Mouse (Mus musculus) heart, adult 2 months (tissue): ENCODE measurements around the gene Nipsnap3b. TPM values are rescaled to one million over a fixed set of nuclear protein-coding genes. Genes with fewer than 3 reads are reported as not detected.

Experiments
- DNase-seq, 2 experiments: peaks; one replicate each; pipeline ENCODE4 v3.0.0; 2021
- H3K27ac ChIP-seq: fragments of 200-600 bp; 2 replicates; pipeline ENCODE4 v1.8.1; 2022
- H3K27me3 ChIP-seq: fragments of 200-500 bp; 2 replicates; pipeline ENCODE4 v1.6.1; 2012; ENCODE audit warnings: mild to moderate bottlenecking, low read length, inconsistent platforms, mixed read lengths; ENCODE audit not compliant: control insufficient read depth, insufficient read depth
- H3K36me3 ChIP-seq: fragments of 200-500 bp; 2 replicates; pipeline ENCODE4 v1.6.1; 2012; ENCODE audit warnings: low read length, inconsistent platforms; ENCODE audit not compliant: control insufficient read depth, insufficient read depth
- H3K4me1 ChIP-seq: fragments of 200-500 bp; 2 replicates; pipeline ENCODE4 v1.6.1; 2011; ENCODE audit warnings: low read length; ENCODE audit not compliant: control insufficient read depth, insufficient read depth
- H3K4me3 ChIP-seq: fragments of 200-600 bp; 2 replicates; pipeline ENCODE4 v1.8.1; 2022
- H3K79me2 ChIP-seq: fragments of 200-500 bp; replicated peaks from 2 replicates; pipeline ENCODE4 v1.6.1; 2012; ENCODE audit warnings: mild to moderate bottlenecking, inconsistent platforms, low read length, moderate library complexity, mixed read lengths; ENCODE audit not compliant: control insufficient read depth, insufficient read depth
- H3K9ac ChIP-seq: fragments of 200-500 bp; 2 replicates; pipeline ENCODE4 v1.6.1; 2012; ENCODE audit warnings: low read depth, mild to moderate bottlenecking, control low read depth, inconsistent platforms, low read length, mixed read lengths
- CTCF ChIP-seq: fragments of 200-600 bp; IDR thresholded peaks from 2 replicates; pipeline ENCODE4 v1.8.1; 2022; ENCODE audit warnings: antibody characterized with exemption, mild to moderate bottlenecking, moderate library complexity
- EP300 ChIP-seq: fragments of 200-500 bp; IDR thresholded peaks from 2 replicates; pipeline ENCODE4 v1.6.1; 2011; ENCODE audit warnings: low read depth, low read length, control low read depth; ENCODE audit not compliant: insufficient read depth
- POLR2A ChIP-seq: fragments of 200-500 bp; IDR thresholded peaks from 2 replicates; pipeline ENCODE4 v1.6.1; 2011; ENCODE audit warnings: mild to moderate bottlenecking, low read depth, low read length, control low read depth; ENCODE audit not compliant: insufficient read depth
- WGBS: fragments of 180-500 bp; shearing (Covaris S2); methylation state at CpG from one replicate; pipeline ENCODE4 v1.1.7; 2018; 5-methylcytosine and 5-hydroxymethylcytosine counted together
- intact Hi-C: fragments of 180-260 bp; cut with DNase I; formaldehyde crosslinking; loops from one replicate; pipeline ENCODE4 v1.15.1; 2025
- polyA plus RNA-seq: library from polyadenylated mRNA; depleted of rRNA; stranded (reverse); fragments of >200 nt; gene quantifications from 2 replicates; pipeline ENCODE4 v1.2.3, GENCODE M21; 2012
- total RNA-seq, 2 experiments: library from RNA; stranded (reverse); gene quantifications; 2 replicates each; pipeline ENCODE4 v1.2.3; 2021

Nipsnap3b gene
- total and polyA plus RNA-seq, 3 experiments: 4.6 to 6.7 (median 5.3) TPM

DNA sequence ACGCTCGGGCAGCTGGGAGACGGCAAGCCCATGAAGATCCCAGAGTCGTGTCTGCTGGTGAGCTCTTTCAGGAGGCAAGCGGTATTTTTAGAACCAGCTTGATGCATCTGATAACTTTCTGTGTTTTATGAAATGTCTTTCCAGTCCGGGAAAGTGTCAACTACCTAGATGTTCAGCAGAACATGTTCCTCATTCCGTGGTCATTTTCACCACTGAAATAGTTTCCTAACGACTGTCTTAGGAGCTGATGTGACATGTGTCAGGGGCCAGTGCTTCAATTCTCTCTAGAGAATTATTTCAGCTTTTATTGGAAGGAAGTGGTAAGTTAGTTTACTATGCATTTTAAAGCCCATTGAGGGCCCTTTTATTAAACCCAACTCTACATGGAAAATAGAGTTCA is 11.5 kb upstream of the Nipsnap3b start:
- intact Hi-C loops: no loop called here
- Histone ChIP-seq H3K27ac (no peak overlapping the region), H3K79me2 (no peaks in the 10 kb centered on the region), H3K4me1 (no peaks in the 10 kb centered on the region), H3K27me3 (no peaks in the 10 kb centered on the region), H3K36me3 (no peaks in the 10 kb centered on the region), H3K9ac (no peak overlapping the region), H3K4me3 (no peak overlapping the region)
- no peak for TF ChIP-seq EP300
- no peak for TF ChIP-seq CTCF
- no peak for TF ChIP-seq POLR2A
- no peak for DNase-seq
- 58% methylated on average over 8 of the region's 8 CpGs for WGBS

DNA sequence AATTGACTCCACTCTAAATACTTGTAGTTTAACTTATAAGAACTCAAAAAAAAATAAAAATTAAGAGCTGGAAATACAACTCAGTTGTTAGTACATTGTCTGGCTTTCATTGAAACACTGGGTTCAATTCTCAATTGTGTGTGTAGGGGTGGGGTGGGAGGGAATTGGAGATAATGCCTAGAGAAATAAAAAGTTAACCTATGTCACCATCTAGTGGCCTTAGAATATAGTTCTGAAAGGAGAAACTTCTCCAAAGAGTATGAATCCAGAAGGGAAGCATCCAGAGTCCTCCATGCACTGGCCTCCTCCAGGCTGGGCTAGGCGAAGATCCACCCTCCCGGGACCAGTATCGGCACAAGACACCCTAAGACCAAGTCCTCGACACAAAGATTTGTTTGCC is 2.5 kb upstream of the Nipsnap3b start:
- H3K4me3 ChIP-seq: no peak overlapping the region
- no peak overlapping the region for H3K9ac ChIP-seq
- 59% methylated on average over 4 of the region's 4 CpGs for WGBS
- no peaks in the 10 kb centered on the region for H3K27me3 ChIP-seq
- TF ChIP-seq EP300 (no peak), CTCF (peak; percentile 43)
- no peak overlapping the region for H3K27ac ChIP-seq
- no peak for DNase-seq
- no peaks in the 10 kb centered on the region for H3K36me3 ChIP-seq
- no peaks in the 10 kb centered on the region for H3K79me2 ChIP-seq
- no peaks in the 10 kb centered on the region; the same call in 1 of the 2 replicates for H3K4me1 ChIP-seq
- intact Hi-C loops: no loop called here

DNA sequence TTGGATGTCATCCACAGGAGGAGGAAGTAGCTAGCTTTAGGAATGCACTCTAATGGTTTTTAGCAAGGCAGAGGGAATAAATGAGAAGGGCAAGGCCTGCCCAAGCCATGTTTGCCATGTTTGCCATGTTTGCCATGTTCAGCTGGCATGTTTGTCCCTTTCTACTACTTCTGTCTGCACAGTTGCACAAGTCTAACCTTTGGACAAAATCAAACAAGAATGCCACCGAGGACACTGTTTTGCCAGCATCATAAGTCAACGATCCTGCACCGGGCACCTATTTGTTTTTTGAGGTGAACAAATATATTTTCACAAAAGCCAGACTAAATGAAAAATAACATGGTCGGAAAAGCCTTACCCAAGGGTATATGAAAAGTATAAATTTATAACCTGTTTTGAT is 1.8 kb upstream of the Nipsnap3b start:
- no peaks in the 10 kb centered on the region for H3K36me3 ChIP-seq
- TF ChIP-seq CTCF: no peak
- no peak for TF ChIP-seq POLR2A
- no peak for TF ChIP-seq EP300
- no peak overlapping the region for H3K4me3 ChIP-seq
- no peaks in the 10 kb centered on the region for H3K79me2 ChIP-seq
- H3K4me1 ChIP-seq: no peaks in the 10 kb centered on the region; the same call in 1 of the 2 replicates
- no peaks in the 10 kb centered on the region for H3K27me3 ChIP-seq
- intact Hi-C loops: loop anchor here (5.0 kb wide), 1 partner anchor 432 kb away; the partner anchor contains the start of gene Slc44a1
- DNase-seq: no peak
- H3K27ac ChIP-seq: no peak overlapping the region
- H3K9ac ChIP-seq: no peak overlapping the region
- WGBS: 94% methylated on average over 4 of the region's 4 CpGs

DNA sequence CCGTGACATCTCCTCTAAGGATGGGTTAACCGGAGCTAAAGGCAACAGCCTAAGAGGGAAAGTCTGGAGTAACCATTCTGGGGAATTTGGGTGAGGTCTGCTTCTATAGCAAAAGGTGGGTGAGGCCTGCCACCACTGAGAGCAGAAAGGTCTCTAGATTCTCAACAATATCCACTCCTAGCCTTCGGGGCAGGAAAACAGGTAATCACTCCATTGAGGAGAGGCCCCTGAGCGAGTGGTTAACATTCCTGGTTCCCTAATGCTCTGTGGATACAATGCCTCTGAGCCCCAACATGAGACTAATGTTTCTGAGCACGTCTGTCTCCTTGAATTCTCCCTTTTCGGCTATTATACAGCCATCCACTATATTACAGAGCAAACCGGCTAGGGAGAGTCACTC is 2.7 kb downstream of the Nipsnap3b start:
- Histone ChIP-seq H3K27ac (no peak overlapping the region), H3K4me3 (no peak overlapping the region), H3K79me2 (no peaks in the 10 kb centered on the region), H3K27me3 (no peaks in the 10 kb centered on the region), H3K4me1 (no peaks in the 10 kb centered on the region; the same call in 1 of the 2 replicates), H3K36me3 (no peaks in the 10 kb centered on the region), H3K9ac (no peak overlapping the region)
- no peak for TF ChIP-seq CTCF
- no peak for TF ChIP-seq POLR2A
- no peak for TF ChIP-seq EP300
- DNase-seq: no peak
- WGBS: 95% methylated on average over 7 of the region's 7 CpGs
- intact Hi-C loops: loop anchor here (5.0 kb wide), 1 partner anchor 428 kb away; the partner anchor contains the start of gene Slc44a1

DNA sequence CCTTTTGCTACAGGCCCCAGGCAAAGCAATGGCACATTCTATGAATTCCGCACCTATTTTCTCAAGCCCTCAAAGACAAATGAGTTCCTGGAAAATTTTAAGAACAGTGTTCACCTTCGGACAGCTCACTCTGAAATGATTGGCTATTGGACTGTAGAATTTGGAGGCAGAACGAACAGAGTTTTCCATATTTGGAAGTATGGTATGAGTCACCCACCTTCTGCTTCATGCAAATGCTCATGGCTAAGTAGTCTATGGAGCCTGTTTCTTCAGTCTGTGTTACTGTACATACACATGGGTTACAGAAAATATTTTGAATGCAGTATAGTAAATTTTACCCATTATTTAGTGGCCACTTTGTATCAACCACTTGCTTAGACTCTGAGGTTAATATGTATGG is 3.3 kb downstream of the Nipsnap3b start:
- no peak for DNase-seq
- Histone ChIP-seq H3K36me3 (no peaks in the 10 kb centered on the region), H3K9ac (no peak overlapping the region), H3K27me3 (no peaks in the 10 kb centered on the region), H3K4me3 (no peak overlapping the region), H3K27ac (no peak overlapping the region), H3K79me2 (no peaks in the 10 kb centered on the region), H3K4me1 (no peaks in the 10 kb centered on the region; the same call in 1 of the 2 replicates)
- 93% methylated on average over 3 of the region's 3 CpGs for WGBS
- intact Hi-C loops: no loop called here
- no peak for TF ChIP-seq CTCF
- no peak for TF ChIP-seq POLR2A
- no peak for TF ChIP-seq EP300

DNA sequence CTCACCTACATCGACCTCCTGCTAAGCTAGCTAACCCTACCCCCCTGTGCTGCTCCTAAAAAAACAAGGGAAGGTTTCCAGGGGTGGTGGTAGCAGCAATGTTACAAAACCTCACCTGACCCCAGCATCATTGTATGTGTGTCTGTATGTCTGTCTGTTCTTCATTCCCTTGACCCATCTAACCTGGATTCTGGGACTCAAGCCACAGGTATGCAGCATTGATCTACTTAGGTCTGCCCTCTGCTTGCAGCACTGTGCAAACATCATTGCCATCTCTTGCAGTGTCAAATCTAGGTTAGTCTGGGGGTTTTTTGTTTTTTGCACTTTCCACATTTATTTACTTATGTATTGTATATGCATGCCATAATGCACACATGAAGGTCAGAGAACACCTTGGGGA is 6.7 kb downstream of the Nipsnap3b start:
- WGBS: 85% methylated on average over 1 of the region's 1 CpGs
- H3K4me1 ChIP-seq: no peaks in the 10 kb centered on the region
- intact Hi-C loops: no loop called here
- no peak overlapping the region for H3K9ac ChIP-seq
- no peak overlapping the region for H3K4me3 ChIP-seq
- TF ChIP-seq CTCF (no peak), POLR2A (no peak), EP300 (no peak)
- no peak overlapping the region for H3K27ac ChIP-seq
- H3K36me3 ChIP-seq: no peaks in the 10 kb centered on the region
- H3K79me2 ChIP-seq: no peaks in the 10 kb centered on the region
- DNase-seq: no peak
- H3K27me3 ChIP-seq: no peaks in the 10 kb centered on the region
